Mouse (Mus musculus) neural tube, embryonic 13.5 days (tissue): ENCODE measurements around the gene Htr7. TPM values are rescaled to one million over a fixed set of nuclear protein-coding genes. Genes with fewer than 3 reads are reported as not detected.

Source experiments
- ATAC-seq: fragments of 200-750 bp; cut with Nextera tagmentation; 2 replicates; pipeline ENCODE4 v1.8.0; 2017; ENCODE audit warnings: low read depth, mild to moderate bottlenecking, moderate TSS enrichment, moderate library complexity
- H3K27ac ChIP-seq: fragments of 300-500 bp; sonication (generic); replicated peaks from 2 replicates; pipeline ENCODE4 v1.5.1; 2015; ENCODE audit warnings: moderate library complexity, mild to moderate bottlenecking, inconsistent platforms
- H3K27me3 ChIP-seq: fragments of 300-500 bp; sonication (generic); 2 replicates; pipeline ENCODE4 v1.6.1; 2015; ENCODE audit warnings: mild to moderate bottlenecking, inconsistent platforms
- H3K36me3 ChIP-seq: fragments of 300-500 bp; sonication (generic); 2 replicates; pipeline ENCODE4 v1.6.1; 2015; ENCODE audit warnings: mild to moderate bottlenecking, inconsistent platforms
- H3K4me1 ChIP-seq: fragments of 300-500 bp; sonication (generic); replicated peaks from 2 replicates; pipeline ENCODE4 v1.6.1; 2015; ENCODE audit warnings: inconsistent platforms
- H3K4me2 ChIP-seq: fragments of 300-500 bp; sonication (generic); 2 replicates; pipeline ENCODE4 v1.6.1; 2015; ENCODE audit warnings: inconsistent platforms, mild to moderate bottlenecking, moderate library complexity
- H3K4me3 ChIP-seq: fragments of 300-500 bp; sonication (generic); 2 replicates; pipeline ENCODE4 v1.5.1; 2015; ENCODE audit warnings: mild to moderate bottlenecking, inconsistent platforms
- H3K9ac ChIP-seq: fragments of 300-500 bp; sonication (generic); 2 replicates; pipeline ENCODE4 v1.6.1; 2015; ENCODE audit warnings: moderate library complexity, mild to moderate bottlenecking, inconsistent platforms
- H3K9me3 ChIP-seq: fragments of 300-500 bp; sonication (generic); 2 replicates; pipeline ENCODE4 v1.6.1; 2016; ENCODE audit warnings: inconsistent platforms
- WGBS: fragments of 180-500 bp; shearing (Covaris S2); methylation state at CpG from one replicate; pipeline ENCODE4 v1.1.7; 2015; 5-methylcytosine and 5-hydroxymethylcytosine counted together
- polyA plus RNA-seq: library from polyadenylated mRNA; unstranded; fragments of >200 nt; fragmentation: Nextera tagmentation; extraction: Ambion mirVana; gene quantifications from 2 replicates; pipeline ENCODE4 v1.2.1, GENCODE M21; 2015

Gene Htr7
- polyA plus RNA-seq, 1 experiment from 2014 or later = 17.2 TPM

DNA sequence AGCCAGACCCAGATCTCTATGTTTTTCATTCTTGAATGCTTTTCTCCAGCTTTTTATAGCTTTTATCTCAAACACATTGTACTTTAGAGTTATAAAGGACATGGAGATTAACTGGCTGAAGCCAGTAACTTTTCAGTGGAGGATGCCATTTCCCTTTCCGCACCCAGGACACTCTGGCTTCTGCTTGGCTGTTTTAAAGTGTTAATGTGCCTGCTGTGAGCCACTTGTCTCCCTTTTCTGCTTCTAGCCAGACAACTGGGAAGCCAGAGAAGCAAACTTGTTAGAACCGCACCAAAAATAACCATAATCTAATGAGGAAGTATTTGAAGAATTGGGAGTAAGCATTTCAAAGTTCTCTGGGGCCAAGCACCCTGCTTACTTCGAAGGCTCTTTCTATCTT lies 42.5 kb downstream of the Htr7 start:
- WGBS = 21% methylated on average over 3 of the region's 3 CpGs
- Histone ChIP-seq H3K27ac (no peak overlapping the region), H3K4me1 (no peaks in the 10 kb centered on the region), H3K9me3 (no peaks in the 10 kb centered on the region), H3K27me3 (no peaks in the 10 kb centered on the region), H3K4me3 (no peak overlapping the region), H3K4me2 (no peak overlapping the region), H3K9ac (no peak overlapping the region), H3K36me3 (no peaks in the 10 kb centered on the region)
- ATAC-seq = no peak

DNA sequence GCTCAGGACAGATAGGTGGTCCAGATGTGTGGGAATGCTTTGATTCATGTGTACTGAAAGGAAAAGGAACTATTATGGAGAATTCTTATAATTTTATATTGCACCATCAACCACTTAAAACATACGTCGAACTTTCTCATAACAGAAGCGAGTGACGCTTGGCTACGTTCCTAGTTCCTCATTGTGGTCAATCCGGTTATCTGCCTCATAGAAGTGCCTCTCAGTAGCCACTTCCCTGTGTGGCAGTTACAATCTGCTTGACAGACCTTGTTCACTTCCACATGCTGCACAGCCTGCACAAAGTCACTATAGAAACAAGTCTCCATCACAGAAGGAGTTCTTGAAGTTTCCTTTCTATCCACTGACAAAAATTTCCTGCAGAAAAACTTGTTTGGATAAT lies 51.0 kb downstream of the Htr7 start:
- Histone ChIP-seq H3K9ac (no peak overlapping the region), H3K27me3 (no peaks in the 10 kb centered on the region), H3K27ac (no peak overlapping the region), H3K9me3 (no peaks in the 10 kb centered on the region), H3K4me2 (no peak overlapping the region), H3K4me3 (no peak overlapping the region), H3K4me1 (peaks cover 20% of the 10 kb centered on the region), H3K36me3 (no peaks in the 10 kb centered on the region)
- WGBS = 80% methylated on average over 6 of the region's 6 CpGs
- ATAC-seq = no peak

DNA sequence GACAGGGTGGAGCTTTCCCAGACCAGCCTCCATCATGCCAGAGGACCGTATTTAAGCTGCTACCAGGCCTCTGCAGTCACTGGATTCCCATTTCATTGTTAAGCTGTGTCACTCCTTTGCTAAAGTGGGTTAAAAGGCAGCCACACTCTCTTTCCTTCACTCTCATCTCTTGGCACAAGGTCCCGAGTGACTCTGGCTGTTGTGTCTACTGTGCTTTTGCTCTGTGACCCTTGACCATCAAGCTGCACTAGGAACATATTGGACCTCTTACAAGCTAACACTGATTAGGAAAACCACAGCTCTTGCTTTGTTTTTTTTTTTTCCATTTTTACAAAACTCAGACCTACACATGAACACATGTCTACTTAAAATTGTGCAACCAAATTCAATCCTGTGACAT lies 52.3 kb downstream of the Htr7 start:
- WGBS = 59% methylated on average over 2 of the region's 2 CpGs

DNA sequence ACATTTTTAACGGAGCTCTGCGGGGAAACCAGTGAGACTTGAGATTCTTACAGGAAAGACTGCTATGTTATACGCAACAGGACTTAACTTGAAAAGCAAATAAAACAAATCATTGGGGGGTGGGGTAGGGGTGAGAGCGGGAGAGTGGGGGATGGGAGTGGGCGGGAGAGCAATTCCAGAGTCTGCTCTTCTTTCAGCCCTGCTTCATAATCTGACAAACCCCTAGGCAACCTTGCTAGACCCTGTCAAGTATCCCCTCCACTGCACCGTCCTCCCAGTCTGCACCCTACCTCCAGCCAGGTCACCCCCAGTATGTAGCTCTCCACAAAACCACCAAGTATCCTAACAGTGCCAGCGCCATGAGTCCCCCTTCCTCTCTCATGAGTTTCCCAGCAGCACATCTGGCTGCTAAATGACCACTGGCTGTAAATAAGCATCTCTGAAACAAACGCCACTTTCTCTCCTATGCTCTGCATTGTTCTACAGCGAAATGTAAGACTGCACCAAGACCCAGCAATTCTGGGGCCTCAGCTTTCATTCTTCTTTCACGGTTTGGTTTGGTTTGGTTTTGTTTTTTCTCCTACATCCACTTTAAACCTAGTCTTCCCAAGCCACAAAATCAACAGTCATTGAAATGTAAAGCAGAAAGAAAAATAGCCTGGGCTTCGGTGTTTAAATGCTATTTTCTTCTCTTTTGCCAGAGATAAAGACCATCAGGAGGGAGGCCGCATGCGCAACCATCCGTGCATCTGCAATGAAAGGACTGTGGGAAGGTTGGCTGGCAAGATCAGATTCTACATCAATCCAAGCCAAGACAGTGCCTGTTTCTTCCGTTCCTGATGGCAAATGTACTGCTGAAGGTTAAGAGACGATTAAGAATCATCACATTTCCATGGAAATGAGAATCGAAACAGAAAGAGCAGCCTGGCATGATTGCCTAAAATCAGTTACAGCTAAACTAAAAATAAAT lies 54.5 kb downstream of the Htr7 start:
- no peaks in the 10 kb centered on the region for H3K36me3 ChIP-seq
- H3K27ac ChIP-seq = peak overlapping the region; percentile 73
- H3K9me3 ChIP-seq = no peaks in the 10 kb centered on the region
- peak; percentile 75 for ATAC-seq
- H3K9ac ChIP-seq = peak overlapping the region; percentile 12; the same call in 1 of the 2 replicates
- 35% methylated on average over 17 of the region's 17 CpGs for WGBS
- peak overlapping the region; percentile 33 for H3K4me2 ChIP-seq
- peaks cover 30% of the 10 kb centered on the region for H3K4me1 ChIP-seq
- no peak overlapping the region for H3K4me3 ChIP-seq
- H3K27me3 ChIP-seq = no peaks in the 10 kb centered on the region

More for the DNA sequence above, 52.3 kb downstream of the Htr7 start:
- Histone ChIP-seq H3K9ac (no peak overlapping the region), H3K36me3 (no peaks in the 10 kb centered on the region), H3K4me3 (no peak overlapping the region), H3K9me3 (no peaks in the 10 kb centered on the region), H3K27ac (no peak overlapping the region), H3K4me1 (peaks cover 30% of the 10 kb centered on the region), H3K4me2 (no peak overlapping the region), H3K27me3 (no peaks in the 10 kb centered on the region)
- no peak for ATAC-seq

DNA sequence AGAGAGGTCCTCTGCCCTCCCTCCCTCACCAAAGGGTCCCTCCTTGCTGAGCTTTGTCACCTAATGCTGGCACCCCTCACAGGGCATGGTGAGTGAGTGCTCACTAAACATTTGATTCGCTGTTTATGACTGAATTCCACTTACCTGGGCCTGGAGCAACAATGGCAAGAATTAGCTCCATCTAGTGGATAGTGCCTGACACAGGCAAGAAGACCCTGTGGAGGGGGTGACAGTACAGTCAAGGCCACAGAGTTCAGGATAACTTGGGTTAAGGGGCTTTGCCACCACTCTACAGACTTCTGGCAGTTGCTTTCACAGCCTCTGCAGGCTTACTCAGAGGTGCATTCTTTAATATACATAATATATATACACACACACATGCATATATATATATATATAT lies 55.8 kb downstream of the Htr7 start:
- H3K27ac ChIP-seq = peak overlapping the region; percentile 59; the same call in 1 of the 2 replicates

DNA sequence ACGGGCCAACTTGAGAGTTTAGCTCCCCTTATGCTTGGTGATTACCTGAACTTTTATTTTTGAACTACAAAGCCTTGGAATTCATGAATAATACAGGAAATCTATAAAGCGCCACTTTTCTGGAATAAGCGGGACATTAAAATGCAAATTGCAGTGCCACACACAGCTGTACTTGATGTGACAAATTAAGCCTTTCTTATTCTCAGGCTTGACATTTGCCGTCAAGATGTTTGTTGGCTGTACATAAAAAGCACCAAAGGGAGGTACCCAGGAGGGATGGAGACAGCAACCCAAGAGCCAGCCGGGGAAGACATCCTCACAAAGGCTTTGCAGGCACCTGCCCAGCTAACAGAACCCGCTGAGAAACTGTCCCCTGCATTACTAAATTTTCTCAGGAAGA lies 56.4 kb downstream of the Htr7 start:
- Histone ChIP-seq H3K36me3 (no peaks in the 10 kb centered on the region), H3K9ac (no peak overlapping the region), H3K4me2 (no peak overlapping the region), H3K9me3 (no peaks in the 10 kb centered on the region), H3K4me3 (no peak overlapping the region), H3K27me3 (no peaks in the 10 kb centered on the region), H3K4me1 (peaks cover 30% of the 10 kb centered on the region), H3K27ac (peak overlapping the region; percentile 59)
- ATAC-seq = peak; percentile 22; the same call in 1 of the 2 replicates
- 52% methylated on average over 6 of the region's 6 CpGs for WGBS

More for the DNA sequence above, 55.8 kb downstream of the Htr7 start:
- Histone ChIP-seq H3K27me3 (no peaks in the 10 kb centered on the region), H3K36me3 (no peaks in the 10 kb centered on the region), H3K4me1 (peaks cover 30% of the 10 kb centered on the region), H3K9me3 (no peaks in the 10 kb centered on the region), H3K4me2 (no peak overlapping the region), H3K9ac (no peak overlapping the region), H3K4me3 (no peak overlapping the region)
- peak; percentile 45 for ATAC-seq
- 26% methylated on average over 1 of the region's 1 CpGs for WGBS

DNA sequence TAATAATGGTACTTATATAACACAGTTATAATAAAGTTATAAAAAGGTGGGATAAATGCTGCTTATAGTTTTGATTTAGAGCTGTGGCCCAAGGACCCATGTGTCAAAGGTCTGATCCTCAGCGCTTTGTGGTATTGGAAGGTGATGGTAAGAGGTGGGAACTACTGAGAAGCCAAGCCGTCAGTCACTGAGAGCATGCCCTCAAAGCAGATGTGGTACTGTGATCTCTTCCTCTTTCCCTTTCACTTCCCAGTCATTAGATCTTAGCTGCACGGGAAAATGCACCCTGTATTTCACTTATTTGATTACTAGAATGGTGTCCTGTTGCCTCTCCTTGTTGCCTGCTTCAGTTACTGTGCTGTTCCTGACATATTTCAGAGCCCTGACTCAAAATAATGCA lies 59.9 kb downstream of the Htr7 start:
- no peak overlapping the region for H3K4me3 ChIP-seq
- no peaks in the 10 kb centered on the region for H3K27me3 ChIP-seq
- no peak overlapping the region for H3K27ac ChIP-seq
- no peaks in the 10 kb centered on the region for H3K9me3 ChIP-seq
- H3K4me2 ChIP-seq = no peak overlapping the region
- no peak for ATAC-seq
- 78% methylated on average over 3 of the region's 3 CpGs for WGBS
- H3K9ac ChIP-seq = no peak overlapping the region
- no peaks in the 10 kb centered on the region for H3K36me3 ChIP-seq
- H3K4me1 ChIP-seq = peaks cover 17% of the 10 kb centered on the region

DNA sequence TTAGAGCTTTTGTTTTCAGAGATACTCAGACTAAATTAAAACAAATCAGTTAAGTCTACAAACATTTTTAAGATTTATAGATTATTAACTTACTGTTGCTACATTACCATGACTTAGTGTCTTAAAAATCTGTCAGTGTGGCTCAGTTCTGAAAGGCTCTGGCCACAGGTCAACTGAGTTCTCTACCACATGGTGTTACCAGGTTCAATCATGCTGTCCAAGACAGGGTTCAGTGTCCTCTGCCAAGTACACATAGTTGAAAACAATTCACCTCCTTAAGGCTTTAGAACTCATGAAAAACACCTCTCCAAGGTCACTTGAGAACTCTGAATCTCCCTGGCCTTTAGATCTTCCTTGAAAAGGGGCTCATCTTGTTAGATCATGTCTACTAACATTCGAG lies 69.8 kb downstream of the Htr7 start:
- Histone ChIP-seq H3K4me3 (no peak overlapping the region), H3K9me3 (no peaks in the 10 kb centered on the region), H3K36me3 (no peaks in the 10 kb centered on the region), H3K4me1 (no peaks in the 10 kb centered on the region), H3K27ac (no peak overlapping the region), H3K4me2 (no peak overlapping the region), H3K9ac (no peak overlapping the region), H3K27me3 (no peaks in the 10 kb centered on the region)
- 78% methylated on average over 1 of the region's 1 CpGs for WGBS
- ATAC-seq = no peak

DNA sequence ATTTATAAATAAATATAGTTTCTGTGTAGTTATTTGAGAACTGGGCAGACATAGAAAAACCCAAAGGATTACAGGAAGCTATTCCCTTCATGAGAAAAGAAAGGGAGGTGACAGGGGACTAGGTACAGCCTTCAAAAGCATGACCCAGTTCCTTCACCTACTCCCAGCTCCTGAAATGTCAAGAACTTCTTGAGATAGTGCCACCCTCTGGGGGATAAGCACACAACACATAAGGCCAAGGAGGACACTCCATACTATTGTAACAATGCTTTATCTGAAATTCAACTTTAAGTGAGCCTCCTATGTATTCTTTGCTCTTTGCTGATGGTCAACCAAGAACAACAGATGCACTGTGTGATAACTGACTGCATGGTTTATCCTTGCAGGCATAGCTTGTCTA lies 82.6 kb downstream of the Htr7 start:
- Histone ChIP-seq H3K4me1 (no peaks in the 10 kb centered on the region), H3K27ac (no peak overlapping the region), H3K36me3 (no peaks in the 10 kb centered on the region), H3K9me3 (no peaks in the 10 kb centered on the region), H3K27me3 (no peaks in the 10 kb centered on the region), H3K4me2 (no peak overlapping the region), H3K4me3 (no peak overlapping the region), H3K9ac (no peak overlapping the region)
- no peak for ATAC-seq

DNA sequence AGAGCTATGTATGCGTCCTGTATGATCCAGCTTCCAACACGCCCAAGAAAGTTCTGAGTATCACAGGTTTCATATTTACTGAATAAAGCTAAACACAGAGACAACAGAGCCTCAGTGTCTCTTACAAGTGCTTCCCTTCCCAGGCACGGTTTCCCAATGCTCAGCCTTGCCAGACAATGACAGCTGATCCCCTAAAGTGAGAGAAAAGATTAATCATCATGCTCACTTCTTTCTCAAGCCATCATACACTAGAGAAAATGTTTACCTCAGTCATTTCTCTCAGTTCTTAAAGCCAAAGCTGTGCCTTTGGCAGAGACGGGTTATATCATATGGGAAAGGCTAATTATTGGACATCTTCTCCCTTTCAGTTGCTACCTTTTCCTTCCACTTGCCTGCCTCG lies 99.7 kb downstream of the Htr7 start:
- H3K4me3 ChIP-seq = no peak overlapping the region
- 90% methylated on average over 5 of the region's 5 CpGs for WGBS
- ATAC-seq = no peak

DNA sequence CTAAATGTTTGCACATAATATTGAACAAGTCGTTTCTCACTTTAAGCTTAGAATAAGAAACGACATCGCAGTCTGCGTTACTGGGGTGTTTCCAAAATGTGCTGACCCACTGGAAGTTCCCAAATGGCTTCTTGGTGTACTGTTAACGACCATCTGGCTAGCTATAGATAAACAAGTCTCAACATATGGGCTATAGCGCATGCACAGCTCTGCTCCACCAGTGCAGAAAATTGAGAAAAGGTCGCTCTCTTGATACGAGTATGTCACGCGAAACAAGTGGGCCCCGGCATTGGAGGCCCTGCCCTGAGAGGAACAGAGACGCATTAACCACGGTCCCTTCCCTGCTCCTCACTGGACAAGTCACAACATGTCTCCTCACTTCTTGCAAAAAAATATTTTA lies 101.6 kb downstream of the Htr7 start:
- ATAC-seq = no peak
- Histone ChIP-seq H3K9ac (no peak overlapping the region), H3K9me3 (no peaks in the 10 kb centered on the region)

More for the DNA sequence above, 99.7 kb downstream of the Htr7 start:
- Histone ChIP-seq H3K27me3 (no peaks in the 10 kb centered on the region), H3K4me1 (no peaks in the 10 kb centered on the region), H3K27ac (no peak overlapping the region), H3K9ac (no peak overlapping the region), H3K9me3 (no peaks in the 10 kb centered on the region), H3K36me3 (no peaks in the 10 kb centered on the region), H3K4me2 (no peak overlapping the region)

DNA sequence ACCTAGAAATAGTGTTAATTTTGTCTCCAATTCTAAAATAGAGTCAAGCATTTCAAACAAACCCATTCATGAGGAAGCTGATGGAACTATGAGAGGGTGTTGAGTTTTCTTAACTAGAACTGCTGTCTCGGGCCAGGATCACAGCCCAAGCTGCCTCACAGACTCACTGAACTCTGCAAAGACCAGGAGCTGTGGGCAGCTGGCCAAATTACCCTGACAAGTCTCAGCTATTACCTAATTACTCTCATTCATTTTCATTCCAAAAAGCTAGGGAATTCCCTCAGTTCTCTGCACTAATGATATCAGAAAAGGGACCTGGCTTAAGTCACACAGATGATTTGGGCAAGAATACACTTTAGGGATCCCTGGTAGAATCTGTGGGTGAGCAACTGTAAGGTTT lies 107.4 kb downstream of the Htr7 start:
- no peak overlapping the region for H3K4me2 ChIP-seq
- H3K36me3 ChIP-seq = no peaks in the 10 kb centered on the region
- no peak overlapping the region for H3K9ac ChIP-seq
- 59% methylated on average over 1 of the region's 1 CpGs for whole genome bisulfite sequencing
- no peak overlapping the region for H3K4me3 ChIP-seq
- ATAC-seq = no peak
- H3K9me3 ChIP-seq = no peaks in the 10 kb centered on the region
- no peaks in the 10 kb centered on the region for H3K27me3 ChIP-seq
- H3K4me1 ChIP-seq = no peaks in the 10 kb centered on the region
- H3K27ac ChIP-seq = no peak overlapping the region

More for the DNA sequence above, 101.6 kb downstream of the Htr7 start:
- Histone ChIP-seq H3K36me3 (no peaks in the 10 kb centered on the region), H3K4me1 (no peaks in the 10 kb centered on the region), H3K4me3 (no peak overlapping the region), H3K4me2 (no peak overlapping the region), H3K27me3 (no peaks in the 10 kb centered on the region), H3K27ac (no peak overlapping the region)
- WGBS = 85% methylated on average over 13 of the region's 13 CpGs
